ENCODE assay signal across 8 mouse cellular contexts in the genomic region with DNA sequence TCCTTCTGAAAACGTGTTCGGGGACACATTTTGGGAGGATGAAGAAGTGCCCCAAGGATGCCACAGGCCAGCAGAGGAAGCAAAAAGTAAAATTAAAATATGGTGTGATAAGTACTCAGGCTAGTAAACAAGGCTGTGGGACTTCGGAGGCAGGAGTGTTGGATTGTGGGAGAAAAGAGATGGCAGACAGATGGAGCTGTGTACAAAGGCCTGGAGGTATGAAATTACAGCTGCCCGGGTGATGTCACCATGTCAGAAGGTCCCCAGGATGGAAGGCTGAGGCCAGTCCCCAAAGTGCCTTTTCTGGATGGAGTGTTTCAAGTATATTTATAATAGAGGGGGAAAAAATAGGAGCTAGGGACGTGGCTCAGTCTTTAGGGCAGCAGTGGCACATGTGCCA.
DNase-seq lines count a peak whose midpoint lies in the region; ATAC-seq and TF ChIP-seq lines count a peak whose summit lies in the region.

No protein-coding gene starts in this region.

- peaks cover 10% of the 10 kb centered on the region for H3K4me1 ChIP-seq in heart, embryonic 11.5 days (ENCODE audit: control insufficient read depth, insufficient read depth, low read length)
- H3K4me1 ChIP-seq in forebrain, postnatal 0 days (ENCODE audit: insufficient read depth): peaks cover 28% of the 10 kb centered on the region
- peaks cover 41% of the 10 kb centered on the region for H3K4me1 ChIP-seq in midbrain, embryonic 13.5 days (replicated peaks)

- no peaks in the 10 kb centered on the region for H3K27me3 ChIP-seq in heart, embryonic 11.5 days (ENCODE audit: control insufficient read depth, insufficient read depth, low read length)
- H3K27me3 ChIP-seq in forebrain, postnatal 0 days (ENCODE audit: insufficient read depth, low read length): no peaks in the 10 kb centered on the region
- peaks cover 6% of the 10 kb centered on the region for H3K27me3 ChIP-seq in midbrain, embryonic 13.5 days

- DNase-seq in heart, adult 8-10 months (ENCODE audit: low spot score): no peak
- DNase-seq in brain, adult 2 months (ENCODE audit: low read depth, low spot score): peak; percentile 56
- DNase-seq in forebrain, postnatal 0 days: no peak
- no peak for DNase-seq in right cerebral cortex, postnatal 14 days
- no peak for DNase-seq in embryo, embryonic 11 days

- H3K4me3 ChIP-seq in heart, embryonic 11.5 days (ENCODE audit: low read depth, low read length): no peak overlapping the region
- no peak overlapping the region for H3K4me3 ChIP-seq in forebrain, postnatal 0 days (ENCODE audit: low read depth, low read length)
- H3K4me3 ChIP-seq in midbrain, embryonic 13.5 days (replicated peaks): no peak overlapping the region; the same call in 1 of the 2 replicates

- ATAC-seq in heart, embryonic 11.5 days (replicated peaks; ENCODE audit: insufficient number of reproducible peaks, low FRiP score, low TSS enrichment): no peak
- no peak for ATAC-seq in forebrain, postnatal 0 days
- ATAC-seq in midbrain, embryonic 13.5 days: no peak
- no peak for ATAC-seq in inflammation-experienced regulatory T-cells, adult 6 months

- H3K27ac ChIP-seq in heart, embryonic 11.5 days (ENCODE audit: low read depth, low read length): peak overlapping the region; percentile 98
- peak overlapping the region; percentile 100 for H3K27ac ChIP-seq in forebrain, postnatal 0 days (ENCODE audit: low read depth, low read length)
- H3K27ac ChIP-seq in midbrain, embryonic 13.5 days: peak overlapping the region; percentile 99

- peak overlapping the region; percentile 97; the same call in 1 of the 2 replicates for H3K4me2 ChIP-seq in heart, embryonic 11.5 days
- H3K4me2 ChIP-seq in forebrain, postnatal 0 days (ENCODE audit: low read depth): peak overlapping the region; percentile 83; the same call in 1 of the 2 replicates
- peak overlapping the region; percentile 81 for H3K4me2 ChIP-seq in midbrain, embryonic 13.5 days (replicated peaks)

- peak; percentile 26 for TF ChIP-seq CTCF in forebrain, postnatal 0 days (IDR thresholded peaks at IDR 0.05; ENCODE audit: low read depth)

- no peak overlapping the region; the same call in 1 of the 2 replicates for H3K9ac ChIP-seq in heart, embryonic 11.5 days (ENCODE audit: low read depth, low read length)
- peak overlapping the region; percentile 97 for H3K9ac ChIP-seq in forebrain, postnatal 0 days
- H3K9ac ChIP-seq in midbrain, embryonic 13.5 days (replicated peaks): peak overlapping the region; percentile 93; the same call in 1 of the 2 replicates

- no peaks in the 10 kb centered on the region for H3K36me3 ChIP-seq in heart, embryonic 11.5 days (ENCODE audit: control insufficient read depth, insufficient read depth, low read length)
- no peaks in the 10 kb centered on the region for H3K36me3 ChIP-seq in forebrain, postnatal 0 days (ENCODE audit: insufficient read depth)
- H3K36me3 ChIP-seq in midbrain, embryonic 13.5 days: no peaks in the 10 kb centered on the region

- H3K9me3 ChIP-seq in heart, embryonic 11.5 days (replicated peaks; ENCODE audit: control insufficient read depth, low read length): no peaks in the 10 kb centered on the region
- no peaks in the 10 kb centered on the region for H3K9me3 ChIP-seq in forebrain, postnatal 0 days (ENCODE audit: low read length)
- H3K9me3 ChIP-seq in midbrain, embryonic 13.5 days: no peaks in the 10 kb centered on the region

- WGBS in heart, embryonic 11.5 days (ENCODE audit: insufficient replicate concordance): 63% methylated on average over 5 of the region's 5 CpGs
- WGBS in forebrain, postnatal 0 days: 46% methylated on average over 5 of the region's 5 CpGs
- WGBS in midbrain, embryonic 13.5 days: 70% methylated on average over 5 of the region's 5 CpGs
